Mouse (Mus musculus) G1E (cell line): ENCODE data around the gene Tec. TPM values are rescaled to one million over a fixed set of nuclear protein-coding genes. Genes with fewer than 3 reads are reported as not detected.
A peak's percentile ranks its signal among the peaks of the same experiment; 100 is the strongest.

ENCODE experiments used
- ATAC-seq: 2 replicates; pipeline ENCODE4 v1.8.0; 2016; ENCODE audit warnings: mild to moderate bottlenecking; ENCODE audit not compliant: insufficient number of reproducible peaks, poor library complexity, low FRiP score, severe bottlenecking; ENCODE audit errors: extremely low read depth
- DNase-seq: peaks from one replicate; pipeline ENCODE4 v3.0.0; 2012; ENCODE audit warnings: low spot score
- H3K27me3 ChIP-seq: 2 replicates; pipeline ENCODE4 v1.6.1; 2012; ENCODE audit warnings: mild to moderate bottlenecking, low read length, inconsistent platforms; ENCODE audit not compliant: insufficient read depth
- H3K36me3 ChIP-seq: replicated peaks from 2 replicates; pipeline ENCODE3; 2012; ENCODE audit warnings: mild to moderate bottlenecking, inconsistent platforms
- H3K4me1 ChIP-seq: 2 replicates; pipeline ENCODE4 v1.6.1; 2012; ENCODE audit warnings: low read depth, low read length, inconsistent platforms, mixed read lengths; ENCODE audit not compliant: insufficient read depth
- H3K4me3 ChIP-seq: 2 replicates; pipeline ENCODE4 v1.5.1; 2012; ENCODE audit warnings: low read depth, mild to moderate bottlenecking, inconsistent platforms, low read length, moderate library complexity, mixed read lengths
- H3K9me3 ChIP-seq: replicated peaks from 2 replicates; pipeline ENCODE4 v1.6.1; 2012; ENCODE audit warnings: inconsistent platforms
- CTCF ChIP-seq: IDR thresholded peaks from 2 replicates; pipeline ENCODE4 v1.5.1; 2012; ENCODE audit warnings: low read depth, low read length, inconsistent platforms, mixed read lengths
- GATA1 ChIP-seq: IDR thresholded peaks from 2 replicates; pipeline ENCODE4 v1.6.1; 2012; ENCODE audit warnings: borderline replicate concordance, low read length, inconsistent platforms, mixed read lengths
- GATA2 ChIP-seq: IDR thresholded peaks from 2 replicates; pipeline ENCODE4 v1.6.1; 2012; ENCODE audit warnings: low read depth, low read length, inconsistent platforms, borderline replicate concordance
- POLR2AphosphoS5 ChIP-seq: IDR thresholded peaks from 2 replicates; pipeline ENCODE4 v1.6.1; 2012; ENCODE audit warnings: low read depth, low read length, inconsistent platforms; ENCODE audit not compliant: insufficient replicate concordance
- TAL1 ChIP-seq: conservative IDR thresholded peaks from 2 replicates; pipeline ENCODE4 v1.6.1; 2012; ENCODE audit warnings: low read depth, low read length, inconsistent platforms, mixed read lengths
- polyA plus RNA-seq: library from polyadenylated mRNA; stranded (reverse); fragments of >175 nt; gene quantifications from 2 replicates; pipeline ENCODE4 v1.2.3, GENCODE M21; 2012
- total RNA-seq, 2 experiments: library from RNA; stranded (forward) in 1 of 2; stranded (reverse) in 1 of 2; fragments of 200-1000 nt in 1 of 2; fragments of >200 nt in 1 of 2; fragmentation: Nextera tagmentation in 1 of 2; gene quantifications; 2 replicates each; pipeline ENCODE4 v1.2.3; 2014 to 2017

The Tec gene
- total and polyA plus RNA-seq, 3 experiments: 2.9 to 91.6 (median 45.7) TPM

GRCm38 (mm10) chr5:72808456-72809111 is 59.7 kb downstream of the Tec start:
- Histone ChIP-seq H3K9me3 (no peaks in the 10 kb centered on the region), H3K4me3 (no peak overlapping the region), H3K27me3 (peaks cover 9% of the 10 kb centered on the region; the same call in 1 of the 2 replicates), H3K4me1 (peaks cover 42% of the 10 kb centered on the region), H3K36me3 (peaks cover 64% of the 10 kb centered on the region)
- DNase-seq (no peak), ATAC-seq (no peak)
- TF ChIP-seq CTCF: no peak
- no peak for TF ChIP-seq GATA1
- TF ChIP-seq GATA2: no peak
- TF ChIP-seq POLR2AphosphoS5: no peak
- TF ChIP-seq TAL1: no peak

GRCm38 (mm10) chr5:72802851-72803250 is 65.4 kb downstream of the Tec start:
- ATAC-seq: peak; percentile 60
- no peak for DNase-seq
- TF ChIP-seq CTCF (no peak), GATA1 (no peak)
- peaks cover 16% of the 10 kb centered on the region for H3K4me1 ChIP-seq
- H3K4me3 ChIP-seq: no peak overlapping the region
- no peaks in the 10 kb centered on the region for H3K9me3 ChIP-seq
- peaks cover 3% of the 10 kb centered on the region; the same call in 1 of the 2 replicates for H3K27me3 ChIP-seq
- H3K36me3 ChIP-seq: peaks cover 62% of the 10 kb centered on the region

- H3K9me3 ChIP-seq: no peaks in the 10 kb centered on the region
- TF ChIP-seq GATA1 (no peak), TAL1 (no peak), GATA2 (no peak), CTCF (no peak), POLR2AphosphoS5 (no peak)
- no peak overlapping the region for H3K4me3 ChIP-seq
- peaks cover 19% of the 10 kb centered on the region for H3K4me1 ChIP-seq
- peaks cover 66% of the 10 kb centered on the region for H3K36me3 ChIP-seq
- DNase-seq (no peak), ATAC-seq (no peak)
- peaks cover 5% of the 10 kb centered on the region; the same call in 1 of the 2 replicates for H3K27me3 ChIP-seq
Observed at GRCm38 (mm10) chr5:72798563-72798962, 69.7 kb downstream of the Tec start.

- H3K27me3 ChIP-seq: peaks cover 7% of the 10 kb centered on the region; the same call in 1 of the 2 replicates
- H3K9me3 ChIP-seq: no peaks in the 10 kb centered on the region
- ATAC-seq (no peak), DNase-seq (no peak)
- peaks cover 63% of the 10 kb centered on the region for H3K36me3 ChIP-seq
- TF ChIP-seq GATA2: no peak
- TF ChIP-seq CTCF: no peak
- TF ChIP-seq GATA1: no peak
- no peak for TF ChIP-seq POLR2AphosphoS5
- TF ChIP-seq TAL1: no peak
- H3K4me3 ChIP-seq: no peak overlapping the region
- H3K4me1 ChIP-seq: peaks cover 9% of the 10 kb centered on the region
Observed at GRCm38 (mm10) chr5:72796186-72796613, 72.1 kb downstream of the Tec start.

- ATAC-seq: no peak
- Histone ChIP-seq H3K9me3 (no peaks in the 10 kb centered on the region), H3K4me3 (no peak overlapping the region), H3K4me1 (peaks cover 9% of the 10 kb centered on the region), H3K36me3 (peaks cover 44% of the 10 kb centered on the region), H3K27me3 (peaks cover 7% of the 10 kb centered on the region; the same call in 1 of the 2 replicates)
- no peak for DNase-seq
- no peak for TF ChIP-seq GATA2
- no peak for TF ChIP-seq GATA1
- no peak for TF ChIP-seq CTCF
- no peak for TF ChIP-seq POLR2AphosphoS5
- TF ChIP-seq TAL1: no peak
Observed at GRCm38 (mm10) chr5:72793309-72793850, 74.9 kb downstream of the Tec start.

- Histone ChIP-seq H3K4me1 (peaks cover 7% of the 10 kb centered on the region), H3K4me3 (no peak overlapping the region), H3K27me3 (peaks cover 7% of the 10 kb centered on the region; the same call in 1 of the 2 replicates), H3K9me3 (no peaks in the 10 kb centered on the region), H3K36me3 (peaks cover 38% of the 10 kb centered on the region)
- DNase-seq (no peak), ATAC-seq (no peak)
- no peak for TF ChIP-seq TAL1
- TF ChIP-seq GATA2: no peak
- no peak for TF ChIP-seq POLR2AphosphoS5
- no peak for TF ChIP-seq CTCF
Observed at GRCm38 (mm10) chr5:72791789-72792188, 76.5 kb downstream of the Tec start.

GRCm38 (mm10) chr5:72791386-72791785 is 76.9 kb downstream of the Tec start:
- Histone ChIP-seq H3K9me3 (no peaks in the 10 kb centered on the region), H3K4me3 (no peak overlapping the region), H3K27me3 (peaks cover 7% of the 10 kb centered on the region; the same call in 1 of the 2 replicates), H3K36me3 (peaks cover 34% of the 10 kb centered on the region), H3K4me1 (peaks cover 6% of the 10 kb centered on the region)
- TF ChIP-seq GATA1: no peak
- TF ChIP-seq TAL1: no peak
- TF ChIP-seq CTCF: no peak
- no peak for TF ChIP-seq POLR2AphosphoS5
- no peak for TF ChIP-seq GATA2
- ATAC-seq: no peak
- no peak for DNase-seq
